Mouse (Mus musculus) spleen, postnatal 4 days (tissue): ENCODE measurements around the gene Ccdc194.
"Not testable (repeated sequence)": the region's sequence is repeated elsewhere in the genome, so short reads cannot be mapped to it uniquely, and the experiment has no call there.

Source experiments
- DNase-seq, 2 experiments: peaks; one replicate each; pipeline ENCODE4 v3.0.0; 2022; ENCODE audit warnings: low spot score in 2 of 2

Gene Ccdc194

DNA sequence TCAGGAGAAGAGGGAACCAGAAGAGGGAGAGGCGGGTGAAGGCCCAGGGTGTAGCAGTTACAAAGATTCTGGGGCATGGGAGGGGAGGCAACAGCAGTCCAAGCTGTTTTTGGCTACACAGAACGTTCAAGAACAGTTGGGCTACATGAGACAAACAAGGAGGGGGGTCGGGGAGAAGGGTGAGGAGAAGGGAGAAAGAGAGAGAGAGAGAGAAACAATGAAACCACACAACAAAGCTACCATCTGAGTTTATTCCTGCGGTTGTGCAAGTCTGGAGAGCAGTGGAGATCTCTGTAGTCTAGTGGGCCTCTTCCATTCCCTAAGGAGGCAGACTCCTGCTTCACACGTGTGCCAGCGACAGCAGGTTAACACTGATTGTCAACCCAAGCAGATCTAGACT, 28.5 kb upstream of the Ccdc194 start:
- no peak for DNase-seq

DNA sequence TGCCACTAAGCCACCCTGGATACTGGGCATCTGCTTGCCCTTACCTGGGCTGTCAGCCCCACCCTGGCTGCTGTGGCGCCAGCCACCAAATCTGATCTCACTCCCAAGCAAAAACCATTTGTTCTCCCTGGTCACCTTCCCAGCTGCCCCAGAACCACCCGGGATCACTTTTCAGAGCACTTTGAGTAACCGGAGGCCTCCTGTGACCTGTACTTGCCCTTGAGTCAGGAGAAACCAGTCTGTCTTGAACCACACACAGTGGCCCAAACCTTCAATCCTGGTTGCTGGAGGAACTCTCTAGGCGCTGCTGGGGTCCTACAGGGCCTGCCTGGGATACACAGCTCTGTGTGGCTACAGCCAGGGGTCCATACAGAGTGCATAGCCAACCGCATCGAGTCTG, 27.3 kb upstream of the Ccdc194 start:
- no peak for DNase-seq

DNA sequence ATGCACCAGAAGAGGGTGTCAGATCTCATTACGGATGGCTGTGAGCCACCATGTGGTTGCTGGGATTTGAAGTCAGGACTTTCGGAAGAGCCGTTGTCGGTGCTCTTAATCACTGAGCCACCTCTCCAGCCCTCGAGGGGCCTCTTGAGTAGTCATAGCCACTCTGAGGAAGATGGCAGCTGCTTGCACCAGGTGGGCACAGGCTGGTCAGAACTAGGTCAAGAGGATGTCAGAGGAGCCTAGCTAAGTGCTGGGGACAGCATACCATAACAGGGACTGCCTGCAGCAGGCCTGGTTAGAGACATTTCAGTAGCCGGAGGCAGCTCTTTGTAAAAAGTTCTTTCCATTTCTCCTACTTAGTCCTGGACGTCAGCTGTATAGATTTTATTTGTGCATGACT, 25.2 kb upstream of the Ccdc194 start:
- no peak for DNase-seq

DNA sequence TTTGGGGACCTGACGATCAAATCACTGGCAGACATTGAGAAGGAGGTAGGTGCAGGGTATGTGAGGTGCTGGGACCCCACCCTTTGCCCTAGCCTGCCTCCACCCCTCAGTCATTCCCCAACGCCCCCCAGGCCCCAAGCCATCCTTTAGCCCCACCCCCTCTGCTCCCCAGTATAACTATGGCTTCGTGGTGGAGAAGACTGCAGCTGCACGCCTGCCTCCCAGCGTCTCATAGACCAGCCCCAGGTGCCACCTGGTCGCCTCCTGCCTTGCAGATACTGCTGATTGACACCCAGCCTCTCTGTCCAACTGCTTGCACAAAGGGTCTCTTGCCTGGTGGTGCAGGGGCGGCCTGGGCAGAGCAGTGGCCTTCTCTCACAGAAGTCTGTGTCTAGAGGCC, 22.1 kb upstream of the Ccdc194 start:
- no peak for DNase-seq

DNA sequence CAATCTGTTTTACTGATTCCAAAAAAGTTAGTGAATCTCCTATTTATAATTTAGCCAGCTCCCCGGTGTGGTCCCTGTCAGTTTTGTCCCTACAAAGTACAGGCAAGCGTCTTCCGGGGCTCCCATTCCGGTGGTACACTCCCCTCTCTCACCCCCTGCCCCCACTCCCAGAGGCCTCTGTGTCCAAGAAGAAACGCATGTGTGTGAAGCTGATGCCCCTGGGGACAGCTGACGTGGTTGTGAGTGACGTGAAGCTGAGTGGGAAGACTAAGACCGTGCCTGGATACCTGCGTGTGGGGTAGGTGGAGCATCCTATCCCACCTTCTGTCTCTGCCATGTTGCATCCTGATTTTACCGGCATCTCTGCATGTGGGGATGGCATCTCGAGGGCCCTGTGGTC, 19.5 kb upstream of the Ccdc194 start:
- DNase-seq: no peak

DNA sequence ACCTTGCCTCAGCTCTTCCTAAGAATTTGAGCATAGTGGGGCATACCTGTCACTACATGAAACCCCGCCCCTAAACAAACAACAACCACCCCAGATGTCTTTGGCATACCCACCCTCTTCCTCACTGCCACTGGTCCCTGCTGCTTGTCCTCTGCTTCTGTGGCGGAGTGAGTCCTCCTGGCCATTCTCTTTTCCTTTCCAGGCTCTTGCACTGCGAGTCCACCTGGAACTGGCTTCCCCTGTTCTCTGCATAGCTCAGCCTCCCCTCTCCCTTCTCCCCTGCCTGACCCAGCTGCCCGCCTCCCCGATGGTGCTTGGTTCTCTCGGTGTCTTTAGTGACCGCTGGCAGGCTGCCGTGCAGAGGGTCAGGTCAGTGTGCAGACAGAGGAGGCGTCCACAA, 18.2 kb upstream of the Ccdc194 start:
- no peak for DNase-seq

DNA sequence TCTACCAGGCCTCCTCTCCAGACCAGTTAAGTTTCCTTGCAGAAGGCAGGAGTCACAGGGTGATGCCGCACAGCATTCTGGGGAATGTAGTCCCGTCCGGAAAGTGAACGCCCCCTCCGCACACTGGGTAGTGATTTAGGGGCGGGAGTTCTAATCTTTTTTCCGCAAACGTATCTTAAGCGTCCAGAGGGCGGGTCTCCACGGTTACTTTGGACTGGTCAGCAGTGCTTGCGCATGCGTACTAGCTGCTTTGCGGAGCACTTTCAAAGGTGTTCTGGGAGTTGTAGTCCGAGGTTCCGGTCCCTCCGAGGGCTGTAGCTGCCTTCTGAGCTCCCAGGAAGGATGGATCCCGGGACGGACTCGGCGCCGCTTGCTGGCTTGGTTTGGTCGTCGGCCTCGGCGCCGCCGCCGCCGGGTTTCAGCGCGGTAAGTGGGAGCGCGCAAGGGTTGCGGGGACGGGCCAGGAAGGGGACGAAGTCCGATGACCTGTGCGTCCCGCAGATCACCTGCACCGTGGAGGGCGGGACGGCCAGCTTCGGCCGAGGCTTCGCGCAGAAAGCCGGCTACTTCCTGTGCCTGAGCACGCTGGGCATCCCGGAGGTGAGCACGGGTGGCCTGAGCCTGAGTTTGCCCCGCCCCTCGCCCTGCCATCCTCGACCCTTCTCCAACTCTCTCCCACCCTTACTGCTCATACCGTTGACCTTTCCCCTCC, 17.3 kb upstream of the Ccdc194 start, which contains the start of gene Mvb12a:
TSS of gene Mvb12a (plus strand) at position 291 of the 712 bp plus-strand sequence.
- peak; percentile 90 to 94 for DNase-seq

DNA sequence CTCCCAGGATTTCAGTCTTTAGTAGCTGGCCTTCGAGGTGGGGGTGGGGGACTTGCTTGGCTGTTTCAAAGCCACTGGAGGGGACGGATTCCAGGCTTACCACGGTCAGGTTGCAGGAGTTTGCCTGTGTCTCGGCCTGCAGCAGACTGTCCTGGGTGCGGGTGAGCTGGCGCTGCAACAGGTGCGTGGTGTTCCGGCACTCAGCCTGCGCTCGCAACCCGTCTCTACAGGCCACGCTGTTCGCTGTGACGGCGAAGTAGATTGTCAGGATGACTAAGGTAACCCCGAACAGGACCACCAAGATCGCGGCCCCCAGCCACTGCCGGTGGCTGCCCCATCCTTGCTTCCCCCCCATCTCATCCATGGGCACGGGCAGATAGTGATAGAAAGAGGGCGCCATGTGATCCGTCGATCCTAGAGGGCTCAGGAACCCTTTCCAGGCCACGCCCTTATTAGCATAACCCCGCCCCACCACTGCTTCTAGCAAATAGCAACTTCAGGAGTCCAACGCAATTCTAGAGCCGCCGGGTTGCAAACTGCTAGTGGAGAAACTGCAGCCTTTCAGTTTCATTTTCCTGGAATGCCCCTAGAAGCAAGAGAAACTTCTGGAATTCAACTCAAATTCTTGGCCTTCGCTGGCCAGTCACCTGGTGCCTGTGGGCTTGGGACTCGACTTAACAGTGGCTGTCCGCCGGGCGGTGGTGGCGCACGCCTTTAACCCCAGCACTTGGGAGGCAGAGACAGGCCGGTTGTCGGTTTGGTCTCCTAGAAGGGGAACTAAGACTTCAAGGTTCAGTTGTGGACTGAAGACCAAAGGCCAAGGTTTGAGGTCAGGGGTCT, 11.7 kb upstream of the Ccdc194 start, which contains the start of gene Bst2:
TSS of gene Bst2 (minus strand) at position 429 of the 840 bp plus-strand sequence.
- DNase-seq: peak; percentile 87 to 88

DNA sequence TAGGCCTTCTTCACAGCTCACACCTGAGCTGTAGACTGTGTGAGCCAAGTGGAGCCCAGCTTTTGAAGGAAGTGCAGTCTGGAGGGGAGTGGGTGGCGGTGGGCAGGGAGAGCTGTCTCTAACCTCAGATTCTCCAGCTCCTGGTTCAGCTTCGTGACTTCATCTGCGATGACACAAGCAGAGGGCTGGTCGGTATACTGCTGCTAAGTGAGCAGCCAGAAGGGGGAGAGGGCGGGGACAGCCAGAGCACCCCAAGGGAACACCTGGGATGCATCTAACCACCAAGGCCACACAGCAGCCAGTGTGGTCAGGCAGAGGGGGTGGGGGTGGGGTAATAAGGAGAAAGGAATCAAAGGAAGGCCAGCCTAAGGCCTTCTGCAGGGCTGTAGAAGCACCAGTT, 10.2 kb upstream of the Ccdc194 start:
- no peak for DNase-seq

DNA sequence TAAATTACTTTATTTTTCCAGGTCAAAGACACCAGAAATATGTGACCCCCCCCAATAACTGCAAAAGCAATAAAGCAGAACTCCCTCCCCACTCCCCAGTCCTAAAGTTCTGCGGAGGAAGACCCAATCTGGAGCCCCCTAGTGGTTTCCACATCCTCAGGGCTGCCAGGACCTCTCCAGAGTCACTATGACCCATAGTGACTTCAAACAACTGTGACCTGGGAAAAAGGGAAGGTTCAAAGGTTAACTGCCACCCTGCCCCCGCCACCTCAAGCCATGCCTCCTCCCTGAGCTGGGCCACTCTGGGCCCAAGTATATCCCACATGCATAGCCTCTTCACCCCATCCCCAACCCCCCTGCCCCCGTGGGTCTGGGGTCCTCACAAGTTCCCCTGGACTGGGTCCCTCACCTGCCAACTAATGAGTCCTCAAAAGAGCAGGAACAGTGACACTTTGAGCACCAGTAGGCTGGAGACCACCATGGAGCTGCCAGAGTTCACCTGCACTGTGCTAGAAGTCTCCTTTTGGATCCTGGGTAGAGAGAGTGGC, 8.8 kb upstream of the Ccdc194 start:
- DNase-seq: no peak

DNA sequence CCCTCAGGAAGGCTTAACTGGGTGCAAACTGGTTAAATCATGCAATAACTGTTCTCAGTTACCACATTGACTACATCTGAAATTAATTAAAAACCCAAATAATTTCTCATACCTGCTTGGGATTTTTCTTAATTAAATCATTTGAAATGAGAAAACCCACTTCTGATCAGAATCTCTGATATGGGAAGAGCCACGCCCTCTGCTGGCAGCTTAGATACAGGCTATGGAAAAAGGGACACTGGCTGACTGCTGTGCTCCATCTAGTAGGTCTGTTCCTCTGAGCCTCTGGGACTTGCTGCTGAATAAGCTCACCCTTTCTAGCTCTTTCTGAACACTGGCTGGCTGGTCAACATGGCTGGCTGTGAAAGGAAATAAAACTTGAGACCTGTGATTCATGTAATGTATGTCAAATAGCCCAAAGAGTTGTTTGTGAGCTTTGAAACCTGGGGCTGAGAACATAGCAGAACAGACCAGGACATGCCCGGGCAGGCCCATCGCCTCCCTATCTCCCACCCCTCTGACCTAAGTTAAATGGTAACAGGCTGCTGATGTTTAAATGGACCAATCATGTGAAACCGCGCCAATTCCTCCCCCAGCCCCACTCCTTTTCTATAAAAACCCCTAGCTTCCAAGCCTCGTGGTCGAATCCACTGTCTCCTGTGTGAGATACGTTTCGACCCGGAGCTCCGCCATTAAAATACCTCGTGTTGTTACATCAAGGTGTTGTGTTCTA, 5.4 kb upstream of the Ccdc194 start:
- not testable (repeated sequence) for DNase-seq

DNA sequence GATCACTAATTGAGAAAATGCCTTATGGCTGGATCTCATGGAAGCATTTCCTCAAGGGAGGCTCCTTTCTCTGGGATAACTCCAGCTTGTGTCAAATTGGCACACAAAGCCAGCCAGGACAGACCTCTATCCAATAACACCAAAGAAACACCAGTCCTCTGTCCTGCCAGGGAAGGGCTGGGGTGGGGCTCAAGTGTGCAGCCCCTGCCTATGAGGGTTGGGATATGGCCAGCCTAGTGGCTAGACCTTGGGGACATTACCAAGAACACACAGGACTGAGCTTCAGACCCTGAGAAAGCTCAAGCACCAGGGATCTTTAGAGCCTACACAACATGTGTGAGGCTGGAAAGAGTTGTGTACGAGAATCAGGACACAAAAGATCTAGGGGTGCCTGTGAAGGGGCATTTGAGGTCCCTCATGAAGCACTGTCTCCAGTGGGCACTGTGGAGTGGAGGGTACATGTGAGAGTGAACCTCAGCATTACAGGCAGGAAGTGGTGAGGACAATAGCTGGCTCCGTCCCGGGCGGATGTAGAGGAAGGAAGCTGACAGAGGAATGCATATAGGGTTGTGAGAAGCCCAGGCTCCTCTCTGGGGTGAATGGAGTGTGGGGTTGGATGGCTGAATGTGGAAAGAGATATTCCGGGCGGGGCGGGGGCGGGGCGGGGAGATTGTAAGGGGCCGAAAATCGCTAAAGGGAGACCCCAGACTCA, 3.0 kb upstream of the Ccdc194 start:
- DNase-seq: no peak

DNA sequence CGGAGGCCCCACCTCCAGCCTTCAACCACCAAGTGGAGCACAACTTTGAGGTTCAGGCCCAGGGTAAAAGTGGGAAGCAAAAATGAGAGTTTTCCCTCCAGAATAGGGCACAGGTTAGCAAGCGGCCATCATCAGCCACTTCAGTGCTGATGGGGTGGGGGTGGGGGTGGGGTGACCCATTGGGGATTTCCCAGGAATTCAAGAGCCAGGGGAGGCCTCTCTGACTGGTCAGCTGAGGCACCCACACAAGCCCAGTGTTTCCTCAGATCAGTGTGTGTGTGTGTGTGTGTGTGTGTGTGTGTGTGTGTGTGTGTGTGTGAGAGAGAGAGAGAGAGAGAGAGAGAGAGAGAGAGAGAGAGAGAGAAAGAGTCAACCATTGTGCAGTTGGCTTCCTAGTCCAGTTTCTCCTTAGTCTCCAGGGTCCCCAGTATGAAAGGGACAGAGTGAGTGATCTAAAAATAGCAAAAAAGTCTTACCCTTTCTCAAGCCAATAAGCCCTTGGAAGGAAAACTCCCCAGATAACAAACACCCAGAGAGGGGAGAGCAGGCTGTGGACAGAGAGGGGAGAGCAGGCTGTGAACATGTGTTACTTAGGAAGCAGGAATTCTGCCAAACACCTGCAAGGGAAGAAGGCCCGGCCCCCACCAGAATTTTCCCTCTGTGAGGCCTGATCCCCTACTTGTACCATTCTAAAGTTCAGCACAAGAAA, 1.8 kb upstream of the Ccdc194 start:
- no peak for DNase-seq

DNA sequence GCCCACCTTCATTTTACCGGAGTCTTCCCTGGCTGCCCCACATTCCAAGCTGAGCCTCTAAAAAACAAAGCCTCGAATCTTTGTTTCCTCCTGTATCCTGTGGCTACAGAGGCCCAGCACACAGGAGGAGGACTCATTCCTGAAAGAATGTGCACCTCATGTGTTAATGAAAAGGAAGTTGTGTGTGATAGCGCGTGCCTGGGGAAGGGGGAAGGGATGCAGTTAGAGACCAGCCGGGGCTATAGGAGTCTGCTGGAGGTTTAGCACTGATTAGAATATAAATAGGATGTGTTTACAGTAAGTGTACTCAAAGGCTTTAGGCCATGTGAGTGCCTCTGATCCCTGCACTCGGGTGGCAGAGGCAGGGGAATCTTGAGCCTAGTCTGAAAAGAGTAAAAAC, 761 bp upstream of the Ccdc194 start:
- no peak for DNase-seq

DNA sequence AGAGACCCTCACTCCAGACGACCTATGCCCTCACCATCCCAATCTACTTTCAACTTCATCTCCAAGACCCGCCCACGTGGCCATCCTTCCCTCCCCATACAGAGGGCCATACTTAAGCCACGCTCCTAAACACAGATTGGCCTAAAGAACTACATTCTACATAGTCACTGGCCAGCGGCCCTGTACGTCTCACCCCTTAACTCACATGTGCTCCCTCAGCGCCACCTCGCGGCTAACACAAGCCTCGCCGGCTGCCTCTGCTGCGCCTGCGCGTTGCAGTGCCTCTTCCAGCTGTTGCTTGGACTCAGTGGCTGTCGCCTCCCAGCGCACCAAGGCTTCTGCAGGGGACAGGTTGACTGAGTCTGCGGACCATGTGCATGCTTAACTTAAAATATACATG, 3.9 kb downstream of the Ccdc194 start:
- peak; percentile 91 to 97 for DNase-seq

DNA sequence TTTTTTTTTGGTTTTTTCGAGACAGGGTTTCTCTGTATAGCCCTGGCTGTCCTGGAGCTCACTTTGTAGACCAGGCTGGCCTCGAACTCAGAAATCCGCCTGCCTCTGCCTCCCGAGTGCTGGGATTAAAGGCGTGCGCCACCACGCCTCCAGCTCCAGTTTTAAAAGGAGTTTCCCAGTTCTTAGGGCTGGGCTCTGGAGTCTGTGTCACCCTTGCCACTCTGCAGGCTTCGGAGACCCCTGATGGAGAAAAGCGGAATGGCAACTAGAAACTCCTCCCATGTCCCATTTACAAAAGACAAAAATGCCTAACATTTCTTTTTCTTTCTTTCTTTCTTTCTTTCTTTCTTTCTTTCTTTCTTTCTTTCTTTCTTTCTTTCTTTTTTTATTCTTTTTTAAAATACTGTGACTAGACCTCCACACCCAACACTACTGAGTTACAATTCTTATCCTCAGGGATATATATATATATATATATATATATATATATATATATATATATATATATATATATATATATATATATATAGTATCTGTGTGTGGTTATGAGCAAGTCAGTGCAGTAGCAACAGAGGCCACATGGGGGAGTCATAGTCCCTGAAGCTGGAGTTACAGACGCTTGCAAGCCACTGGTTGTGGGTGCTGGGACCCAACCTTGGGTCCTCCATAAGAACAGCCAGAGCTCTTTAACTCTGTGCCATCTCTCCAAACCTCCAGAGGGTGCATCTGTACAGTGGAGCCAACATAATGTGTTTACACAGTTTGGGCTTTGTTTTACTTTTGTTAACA, 6.3 kb downstream of the Ccdc194 start:
- DNase-seq: peak in 1 of 2 experiments; percentile 48

DNA sequence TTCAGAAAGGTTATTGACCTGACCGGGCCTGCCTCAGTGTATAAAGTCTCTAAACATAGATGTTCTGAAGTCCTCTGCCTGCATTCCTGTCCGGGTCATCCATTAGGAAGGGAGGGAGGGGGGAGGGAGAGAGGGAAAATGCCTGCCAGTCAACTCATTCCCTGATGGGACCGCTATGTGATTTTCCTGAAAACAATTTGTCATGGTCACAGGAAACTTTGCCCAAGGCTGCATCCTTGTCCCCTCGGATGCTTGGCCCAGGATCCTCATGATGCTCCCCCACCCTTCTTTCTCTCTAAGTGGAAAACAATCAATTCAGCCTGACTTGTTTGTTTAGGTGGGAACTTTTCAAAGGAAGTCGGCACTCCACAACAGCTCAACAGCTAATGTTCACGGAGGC, 8.7 kb downstream of the Ccdc194 start:
- no peak for DNase-seq

DNA sequence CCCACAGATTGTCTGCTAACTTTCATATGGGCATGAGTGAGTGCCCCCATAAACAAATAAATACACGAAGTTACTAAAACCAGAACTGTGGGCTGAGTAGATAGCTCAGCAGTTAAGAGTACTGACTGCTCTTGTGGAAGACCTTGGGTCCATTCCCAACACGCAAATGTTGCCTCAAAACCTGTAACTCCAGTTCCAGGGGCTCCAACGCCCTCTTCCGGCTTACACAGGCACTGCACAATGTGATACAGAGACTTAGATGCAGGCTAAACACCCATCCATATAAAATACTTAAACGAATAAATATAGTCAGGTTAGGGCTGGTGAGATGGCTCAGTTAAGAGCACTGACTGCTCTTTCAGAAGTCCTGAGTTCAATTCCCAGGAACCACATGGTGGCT, 10.5 kb downstream of the Ccdc194 start:
- no peak for DNase-seq

DNA sequence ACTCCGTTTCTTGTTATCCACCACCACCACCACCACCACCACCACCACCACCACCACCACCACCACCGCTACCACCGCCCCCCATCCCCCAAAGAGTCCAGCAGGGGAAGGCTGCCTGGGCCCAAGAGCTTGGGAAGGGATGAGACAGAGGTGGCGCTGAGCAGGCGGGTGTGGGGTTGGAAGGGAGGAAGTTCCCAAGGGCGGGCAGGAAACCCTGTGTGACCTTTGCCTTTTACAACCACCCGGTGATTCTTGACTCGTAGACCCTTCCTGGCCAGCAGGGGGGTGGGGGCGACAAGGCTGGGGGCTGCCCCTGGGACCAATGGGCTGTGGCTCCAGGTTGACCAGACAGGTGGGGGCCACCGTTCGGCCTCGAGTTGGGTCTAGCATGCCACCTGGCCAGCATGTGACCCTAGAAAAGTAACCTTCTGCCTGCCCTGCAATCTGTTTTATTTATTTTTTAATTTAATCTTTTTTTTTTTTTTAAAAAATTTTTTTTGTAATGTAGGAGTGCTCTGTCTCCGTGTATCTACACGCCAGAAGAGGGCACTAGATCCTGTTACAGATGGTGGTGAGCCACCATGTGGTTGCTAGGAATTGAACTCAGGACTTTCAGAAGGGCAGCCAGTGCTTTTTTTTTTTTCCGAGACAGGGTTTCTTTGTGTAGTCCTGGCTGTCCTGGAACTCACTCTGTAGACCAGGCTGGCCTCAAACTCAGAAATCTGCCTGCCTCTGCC, 12.3 kb downstream of the Ccdc194 start:
- no peak for DNase-seq
